Mouse (Mus musculus) fibroblast of lung, adult 2 months (primary cell): ENCODE data around the gene H2al1k.
"Not testable (repeated sequence)": the region's sequence is repeated elsewhere in the genome, so short reads cannot be mapped to it uniquely, and the experiment has no call there.

ENCODE experiments used
- DNase-seq: peaks from one replicate; pipeline ENCODE4 v3.0.0-alpha.2; 2011; ENCODE audit warnings: low read depth

Gene H2al1k

DNA sequence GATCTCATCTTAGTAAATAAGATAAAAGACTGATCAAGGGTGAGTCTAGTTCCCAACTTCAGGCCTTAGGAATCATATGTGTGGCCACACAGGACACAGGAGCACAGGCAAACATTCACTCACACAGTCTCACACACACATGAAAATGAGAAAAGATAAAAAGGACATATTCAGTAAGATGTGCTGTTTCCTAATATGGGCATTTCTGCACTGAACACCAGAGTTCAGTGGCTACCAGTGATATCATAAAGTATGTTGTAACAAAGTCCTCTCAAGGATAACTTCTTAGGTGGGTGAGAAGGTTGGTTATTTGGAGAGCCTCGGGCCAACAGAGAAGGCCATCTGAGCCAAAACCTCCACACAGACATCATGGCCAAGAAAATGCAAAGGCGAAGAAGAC is at the start of gene H2al1k:
H2al1k (plus strand) TSS at position 301 of the 400 bp plus-strand sequence.
- DNase-seq: not testable (repeated sequence)

DNA sequence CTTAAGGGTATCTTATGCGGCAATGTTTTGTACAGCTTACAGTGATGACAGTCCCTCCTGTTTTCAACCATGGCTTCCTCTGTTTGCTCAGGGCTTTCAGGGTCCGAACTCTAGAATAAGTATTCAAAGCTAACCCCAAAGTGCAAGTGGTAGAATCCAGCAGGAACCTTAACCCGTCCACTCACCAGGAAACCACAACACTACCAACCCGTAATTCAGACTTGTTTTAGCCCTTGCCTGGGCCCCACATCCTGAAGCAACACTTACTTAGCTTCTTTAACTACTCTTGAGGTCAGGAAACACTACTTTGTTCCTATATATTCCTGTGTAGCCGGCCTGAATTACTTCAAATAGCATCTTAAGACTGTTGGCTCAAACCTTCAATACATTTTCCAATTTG is 47.6 kb upstream of the H2al1k start:
- DNase-seq: no peak

GRCm38 (mm10) chrX:9303455-9303854 is 47.0 kb upstream of the H2al1k start:
- no peak for DNase-seq

- not testable (repeated sequence) for DNase-seq
These were observed 34.0 kb upstream of the H2al1k start for GRCm38 (mm10) chrX:9316457-9316856.

DNA sequence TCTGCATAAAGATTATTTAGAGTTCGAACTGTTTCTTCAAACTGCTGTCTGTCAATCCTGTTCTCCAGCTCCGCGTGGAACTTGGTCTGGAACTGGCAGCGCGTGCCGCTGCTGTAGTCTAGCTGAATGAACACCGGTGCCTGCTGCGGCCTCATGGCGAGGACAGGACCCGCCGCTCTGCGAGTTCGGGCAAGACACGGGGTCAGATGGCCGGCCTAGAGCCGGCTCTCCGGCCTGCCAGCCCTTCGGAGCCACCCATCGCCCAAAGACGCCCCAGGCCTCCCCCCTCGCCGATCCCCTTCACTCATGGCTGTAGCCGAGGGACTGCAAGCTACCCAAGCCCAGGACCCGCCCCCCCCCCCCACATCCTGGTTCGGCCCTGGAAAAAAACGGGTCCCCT is 22.5 kb upstream of the H2al1k start:
- not testable (repeated sequence) for DNase-seq

- DNase-seq: peak; percentile 9
These were observed 18.0 kb upstream of the H2al1k start for GRCm38 (mm10) chrX:9332366-9332962.

GRCm38 (mm10) chrX:9333035-9333434 is 17.4 kb upstream of the H2al1k start:
- DNase-seq: not testable (repeated sequence)

GRCm38 (mm10) chrX:9334996-9335395 is 15.4 kb upstream of the H2al1k start:
- DNase-seq: not testable (repeated sequence)

DNA sequence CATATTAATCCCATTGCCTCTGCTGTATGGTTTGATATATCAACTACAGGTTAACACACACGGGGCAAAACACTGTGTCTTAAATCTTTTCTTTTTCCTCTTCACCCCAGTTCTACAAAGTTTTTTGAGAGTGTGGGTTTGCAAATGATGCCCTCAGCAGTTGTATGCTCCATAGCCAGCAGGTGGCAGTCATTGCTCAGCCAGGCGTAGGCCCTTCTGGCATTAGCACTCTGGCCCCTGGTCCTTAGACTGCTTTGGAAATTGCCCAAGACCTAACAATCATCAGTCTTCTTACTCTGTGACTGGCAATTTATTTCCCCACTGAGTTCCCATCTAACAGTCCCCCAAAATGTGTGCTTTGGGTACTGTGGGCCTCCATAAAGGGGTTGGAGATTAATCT is 23.6 kb downstream of the H2al1k start:
- DNase-seq: not testable (repeated sequence)

DNA sequence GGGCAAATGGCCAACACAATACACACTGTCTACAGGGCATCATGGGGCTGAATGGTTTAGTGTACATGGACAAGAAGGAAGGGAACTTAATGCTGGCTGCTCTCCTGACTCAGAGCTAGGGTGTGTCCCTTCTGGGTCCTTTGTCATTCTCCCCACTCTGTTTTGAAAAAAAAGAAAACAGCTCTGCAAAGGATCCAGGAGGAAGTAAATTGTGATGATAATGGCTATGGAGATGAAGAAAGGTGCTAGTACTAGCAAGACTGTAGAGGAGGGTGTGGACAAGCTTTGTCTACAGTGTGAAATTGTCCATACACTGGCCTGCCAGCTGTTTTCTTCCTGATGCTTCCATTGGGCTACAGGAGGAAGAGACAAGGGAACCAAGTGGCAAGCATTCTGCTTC is 25.5 kb downstream of the H2al1k start:
- not testable (repeated sequence) for DNase-seq
